Mouse (Mus musculus) gastrocnemius, adult 8-10 months (tissue): ENCODE results near the gene Cyth3. TPM values are rescaled to one million over a fixed set of nuclear protein-coding genes. Genes with fewer than 3 reads are reported as not detected.

Source experiments
- DNase-seq, 2 experiments: peaks; one replicate each; pipeline ENCODE4 v3.0.0; 2022; ENCODE audit warnings: low spot score in 2 of 2
- total RNA-seq, 4 experiments: library from RNA; stranded (reverse); gene quantifications; 2 replicates each; pipeline ENCODE4 v1.2.4; 2022

The Cyth3 gene
- total RNA-seq, 4 experiments from 2014 or later, result 5.8 to 10.3 (median 9.2) TPM

- no peak for DNase-seq
Measured at GRCm38 (mm10) chr5:143665561-143665960, 43.3 kb downstream of the Cyth3 start.

GRCm38 (mm10) chr5:143666015-143666414 is 43.8 kb downstream of the Cyth3 start:
- no peak for DNase-seq

- no peak for DNase-seq
Measured at GRCm38 (mm10) chr5:143668884-143669283, 46.6 kb downstream of the Cyth3 start.

- DNase-seq, result no peak
Measured at GRCm38 (mm10) chr5:143669393-143669792, 47.1 kb downstream of the Cyth3 start.

- no peak for DNase-seq
Measured at GRCm38 (mm10) chr5:143669839-143670238, 47.6 kb downstream of the Cyth3 start.

GRCm38 (mm10) chr5:143670740-143671415 is 48.6 kb downstream of the Cyth3 start:
- no peak for DNase-seq

- no peak for DNase-seq
Measured at GRCm38 (mm10) chr5:143674576-143674975, 52.3 kb downstream of the Cyth3 start.

GRCm38 (mm10) chr5:143676218-143676985 is 54.2 kb downstream of the Cyth3 start:
- DNase-seq, result no peak

GRCm38 (mm10) chr5:143677363-143677762 is 55.1 kb downstream of the Cyth3 start:
- DNase-seq, result no peak

- no peak for DNase-seq
Measured at GRCm38 (mm10) chr5:143678634-143679271, 56.5 kb downstream of the Cyth3 start.

GRCm38 (mm10) chr5:143679654-143680053 is 57.4 kb downstream of the Cyth3 start:
- no peak for DNase-seq

GRCm38 (mm10) chr5:143683696-143684095 is 61.4 kb downstream of the Cyth3 start:
- DNase-seq, result no peak

GRCm38 (mm10) chr5:143684911-143685390 is 62.7 kb downstream of the Cyth3 start:
- no peak for DNase-seq

- no peak for DNase-seq
Measured at GRCm38 (mm10) chr5:143686456-143686855, 64.2 kb downstream of the Cyth3 start.

GRCm38 (mm10) chr5:143687589-143687988 is 65.3 kb downstream of the Cyth3 start:
- DNase-seq, result no peak

GRCm38 (mm10) chr5:143690392-143690791 is 68.1 kb downstream of the Cyth3 start:
- DNase-seq, result no peak

- no peak for DNase-seq
Measured at GRCm38 (mm10) chr5:143690926-143691325, 68.7 kb downstream of the Cyth3 start.

GRCm38 (mm10) chr5:143696323-143696722 is 74.1 kb downstream of the Cyth3 start:
- DNase-seq, result no peak

- no peak for DNase-seq
Measured at GRCm38 (mm10) chr5:143698454-143698853, 76.2 kb downstream of the Cyth3 start.

GRCm38 (mm10) chr5:143700247-143700646 is 78.0 kb downstream of the Cyth3 start:
- no peak for DNase-seq

GRCm38 (mm10) chr5:143701074-143701473 is 78.8 kb downstream of the Cyth3 start:
- no peak for DNase-seq
